Mouse (Mus musculus) olfactory bulb, adult 2 months (tissue): Measurements from ENCODE around the gene Nisch. TPM values are rescaled to one million over a fixed set of nuclear protein-coding genes. Genes with fewer than 3 reads are reported as not detected.

ENCODE experiments used
- H3K27ac ChIP-seq: fragments of 200-500 bp; 2 replicates; pipeline ENCODE4 v1.5.1; 2012; ENCODE audit warnings: low read depth, low read length; ENCODE audit not compliant: insufficient read depth
- H3K4me1 ChIP-seq: fragments of 200-500 bp; 2 replicates; pipeline ENCODE4 v1.6.1; 2012; ENCODE audit warnings: low read length; ENCODE audit not compliant: control insufficient read depth, insufficient read depth
- H3K4me3 ChIP-seq: fragments of 200-500 bp; 2 replicates; pipeline ENCODE4 v1.5.1; 2012; ENCODE audit warnings: mild to moderate bottlenecking, low read depth, low read length, moderate library complexity; ENCODE audit not compliant: insufficient read depth
- CTCF ChIP-seq: fragments of 200-500 bp; IDR thresholded peaks from 2 replicates; pipeline ENCODE4 v1.5.1; 2012; ENCODE audit warnings: low read depth, mild to moderate bottlenecking, low read length, moderate library complexity; ENCODE audit not compliant: insufficient read depth
- POLR2A ChIP-seq: fragments of 200-500 bp; IDR thresholded peaks from 2 replicates; pipeline ENCODE4 v1.6.1; 2012; ENCODE audit warnings: mild to moderate bottlenecking, low read depth, low read length, moderate library complexity; ENCODE audit not compliant: insufficient read depth
- WGBS: fragments of 180-500 bp; shearing (Covaris S2); methylation state at CpG from one replicate; pipeline ENCODE4 v1.1.7; 2018; 5-methylcytosine and 5-hydroxymethylcytosine counted together
- polyA plus RNA-seq: library from polyadenylated mRNA; stranded (reverse); fragments of >200 nt; gene quantifications from 2 replicates; pipeline ENCODE4 v1.2.4, GENCODE M21; 2012; ENCODE audit warnings: low replicate concordance; ENCODE audit not compliant: missing spikeins, insufficient read depth, insufficient read length

The Nisch gene
- polyA plus RNA-seq, 1 experiment = 606 TPM

DNA sequence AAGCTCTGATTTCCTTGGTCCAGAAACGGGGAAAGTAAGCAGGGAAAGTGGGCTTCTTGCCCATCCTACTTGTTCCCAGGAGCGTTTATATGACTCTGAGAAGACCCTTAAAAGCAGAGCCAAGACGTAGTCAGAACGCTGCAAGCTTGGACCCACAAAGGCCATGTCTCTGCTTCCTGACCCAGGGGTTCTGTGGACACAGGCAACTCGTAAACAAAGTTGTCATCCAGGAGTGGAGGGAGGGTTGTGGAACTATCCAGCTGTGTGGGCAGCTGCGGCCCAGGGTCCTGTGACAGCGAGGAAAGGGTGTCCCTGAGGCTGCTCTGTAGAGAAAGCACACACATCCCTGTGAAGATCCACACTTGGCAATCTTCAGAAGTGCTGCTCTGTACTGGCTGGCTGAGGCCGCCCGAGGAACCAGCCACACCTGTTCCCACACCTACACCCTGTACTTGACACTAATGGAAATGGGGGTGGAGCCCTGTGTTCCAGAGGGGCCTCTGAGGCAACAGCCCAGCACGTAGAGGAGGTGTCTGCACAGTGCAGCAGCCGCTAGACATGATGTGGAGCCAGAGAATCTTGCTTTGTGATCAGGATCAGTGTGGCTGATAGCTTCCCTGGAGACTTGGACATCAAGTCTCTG, 83.6 kb downstream of the Nisch start:
- TF ChIP-seq POLR2A = no peak
- TF ChIP-seq CTCF = no peak
- WGBS = 72% methylated on average over 11 of the region's 11 CpGs
- H3K27ac ChIP-seq = no peak overlapping the region
- H3K4me3 ChIP-seq = no peak overlapping the region
- H3K4me1 ChIP-seq = peaks cover 33% of the 10 kb centered on the region

DNA sequence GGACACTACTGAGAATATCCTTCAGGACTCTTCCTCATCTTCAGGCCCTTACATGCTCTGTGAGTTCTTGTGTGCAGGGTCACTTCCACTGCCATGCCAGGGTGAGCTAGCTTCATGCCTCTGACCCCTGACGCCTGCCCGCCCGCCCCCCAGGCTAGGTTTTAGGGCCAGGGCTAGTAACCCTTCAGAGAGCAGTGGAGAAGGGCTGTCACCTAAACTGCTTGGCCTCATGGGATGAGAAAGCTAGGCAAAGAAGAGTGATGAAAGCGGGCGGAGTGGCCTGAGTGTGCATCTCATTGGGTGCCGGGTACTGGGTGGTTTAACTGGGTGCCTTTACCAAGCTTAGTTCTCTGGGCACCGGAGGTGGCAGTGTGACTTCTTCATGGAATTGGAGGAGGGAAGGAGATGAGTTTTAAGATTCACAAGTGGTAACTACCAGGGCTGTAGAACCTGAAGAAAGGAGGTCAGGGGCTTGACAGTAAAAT, 84.2 kb downstream of the Nisch start:
- H3K4me3 ChIP-seq = no peak overlapping the region
- TF ChIP-seq CTCF (no peak), POLR2A (no peak)
- WGBS = 90% methylated on average over 7 of the region's 7 CpGs
- peaks cover 30% of the 10 kb centered on the region for H3K4me1 ChIP-seq
- no peak overlapping the region for H3K27ac ChIP-seq

DNA sequence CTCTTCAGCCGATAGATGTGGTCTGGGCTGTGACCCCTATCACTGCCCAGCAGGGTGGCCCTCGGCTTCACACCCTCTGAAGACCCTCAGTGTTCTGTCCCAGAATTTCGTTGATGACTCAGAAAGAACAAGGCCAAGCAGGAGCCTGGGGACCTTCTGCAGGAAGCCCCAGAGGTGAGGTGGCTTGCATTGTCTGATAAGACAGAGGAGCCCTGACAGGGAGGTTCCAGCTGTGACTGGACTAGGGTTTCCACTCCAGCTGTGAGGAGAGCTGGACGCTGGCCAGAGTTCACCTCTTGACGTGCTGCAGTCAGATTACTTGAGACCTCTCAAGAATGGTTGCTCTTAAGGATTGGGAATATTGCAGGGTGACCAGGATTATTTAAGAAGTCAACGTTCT, 84.7 kb downstream of the Nisch start:
- Histone ChIP-seq H3K4me3 (no peak overlapping the region), H3K27ac (no peak overlapping the region), H3K4me1 (peaks cover 32% of the 10 kb centered on the region)
- no peak for TF ChIP-seq POLR2A
- TF ChIP-seq CTCF = no peak
- 47% methylated on average over 6 of the region's 6 CpGs for WGBS

DNA sequence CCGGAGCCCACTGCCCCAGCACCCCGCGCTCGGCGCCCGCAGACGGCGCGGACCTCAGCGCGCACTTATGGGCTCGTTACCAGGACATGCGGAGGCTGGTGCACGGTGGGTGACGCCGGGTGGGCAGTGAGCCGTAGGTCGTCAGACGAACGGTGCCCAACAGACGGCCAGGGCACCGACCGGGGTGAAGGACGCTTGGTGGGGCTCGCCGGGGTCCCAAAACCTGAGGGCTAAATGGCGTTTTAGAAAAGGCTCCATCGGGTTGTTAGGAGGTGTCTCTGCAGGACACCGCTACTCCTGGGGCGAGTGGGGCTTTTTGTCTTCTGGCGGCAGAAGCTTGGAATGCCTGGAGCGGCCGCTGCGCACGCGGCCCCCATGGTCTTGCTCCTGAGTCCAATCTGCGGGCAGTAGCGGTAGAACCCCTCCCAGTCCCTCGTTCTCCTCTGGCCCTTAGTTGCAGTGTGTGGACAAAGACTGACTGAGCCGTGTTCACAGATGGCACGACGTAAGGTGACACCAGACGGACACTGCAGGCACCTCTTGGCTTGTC, 85.4 kb downstream of the Nisch start:
- no peak for TF ChIP-seq POLR2A
- no peak for TF ChIP-seq CTCF
- Histone ChIP-seq H3K4me3 (peak overlapping the region; percentile 51), H3K27ac (no peak overlapping the region), H3K4me1 (peaks cover 37% of the 10 kb centered on the region)
- 6% methylated on average over 43 of the region's 43 CpGs for WGBS

DNA sequence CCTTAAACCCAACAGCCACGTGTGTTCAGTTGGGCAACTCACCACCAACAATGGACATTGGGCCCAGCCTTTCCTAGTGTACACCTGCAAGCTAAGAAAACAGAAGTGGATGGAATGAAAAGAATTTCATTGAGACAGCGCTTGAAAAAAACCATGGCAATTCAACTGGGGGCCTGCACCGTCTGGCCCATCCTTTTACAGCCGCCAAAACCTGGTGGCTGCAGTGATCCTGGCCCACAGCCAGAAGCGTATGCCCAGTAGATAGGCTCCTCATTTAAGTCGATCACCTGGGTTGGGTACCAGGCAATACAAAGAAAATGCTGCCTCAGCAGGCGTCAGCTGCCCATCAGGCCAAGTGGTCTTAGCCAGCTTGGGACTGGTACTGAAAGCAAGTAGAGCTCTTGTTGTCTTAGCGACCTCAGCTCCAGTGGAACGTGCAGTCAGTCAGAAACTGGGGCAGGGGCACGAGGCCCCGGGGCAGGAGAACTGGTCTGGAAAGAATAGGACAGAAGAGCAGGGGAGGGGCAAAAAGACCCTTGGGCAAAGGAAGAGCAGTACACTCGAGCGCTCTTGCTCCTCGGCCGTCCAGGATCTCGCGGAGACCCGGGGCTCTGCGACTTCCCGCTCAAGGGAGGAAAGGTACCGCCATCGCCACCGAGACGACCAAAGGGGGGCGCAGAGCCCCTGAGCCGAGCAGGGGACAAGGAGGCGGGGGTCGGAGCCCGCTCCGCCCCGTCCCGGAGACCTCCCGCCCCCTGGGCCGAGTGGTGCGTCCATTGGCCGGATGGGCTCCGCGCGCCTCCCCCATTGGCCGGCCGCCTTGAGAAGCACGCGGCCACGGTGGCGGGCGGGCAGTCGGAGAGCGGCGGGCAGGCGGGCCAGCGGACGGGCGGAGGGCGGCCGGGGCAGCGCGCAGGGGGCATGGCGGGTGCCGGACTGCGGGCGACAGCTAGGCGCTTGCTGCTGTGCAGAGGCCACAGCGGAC, 86.2 kb downstream of the Nisch start, which contains the start of gene Nt5dc2:
Gene Nt5dc2, plus strand, starts transcription at position 818 of the 985 bp plus-strand sequence.
- TF ChIP-seq CTCF = no peak
- TF ChIP-seq POLR2A = no peak
- Histone ChIP-seq H3K4me1 (peaks cover 37% of the 10 kb centered on the region), H3K27ac (no peak within 1 kb of the TSS), H3K4me3 (peak within 1 kb of the TSS; percentile 51)
- 7% methylated on average over 63 of the region's 63 CpGs for WGBS

DNA sequence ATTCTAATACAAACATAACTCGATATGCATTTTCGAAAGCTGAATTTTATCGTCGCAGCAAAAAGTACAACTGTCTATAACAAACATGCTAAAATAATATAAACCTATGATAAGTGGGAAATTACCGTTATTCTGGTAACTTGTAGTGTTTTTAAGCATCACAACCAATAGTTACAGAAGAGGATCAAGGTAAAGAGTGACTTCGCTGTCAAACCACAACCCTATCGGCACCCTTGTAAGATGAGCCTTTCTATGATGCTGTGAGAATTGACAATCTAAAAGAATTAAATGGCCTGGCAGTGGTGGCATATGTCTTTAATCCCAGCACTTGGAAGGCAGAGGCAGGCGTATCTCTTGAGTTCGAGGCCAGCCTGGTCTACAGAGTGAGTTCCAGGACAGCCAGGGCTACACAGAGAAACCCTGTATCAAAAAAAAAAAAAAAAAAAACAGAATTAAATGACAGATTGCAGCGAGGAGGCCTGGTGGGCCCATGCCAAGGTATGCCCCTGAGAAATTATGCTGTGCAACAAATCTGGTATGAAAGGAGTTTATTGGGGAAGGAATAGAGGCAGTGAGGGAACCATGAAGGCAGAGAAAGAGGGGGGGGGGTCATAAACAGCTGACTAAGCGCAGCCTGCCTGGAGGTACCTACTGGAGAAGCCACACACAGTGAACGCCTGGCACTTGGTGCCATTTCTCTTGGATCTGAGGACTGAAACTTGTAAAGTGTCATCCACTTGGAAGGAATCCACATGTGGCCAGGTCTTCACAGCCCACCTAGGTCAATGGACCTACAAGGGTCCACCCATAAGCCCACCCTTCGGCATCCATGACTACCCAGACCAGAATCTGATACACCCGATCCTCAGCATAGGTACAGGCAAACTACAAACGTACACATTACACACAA, 87.2 kb downstream of the Nisch start:
- Histone ChIP-seq H3K27ac (no peak overlapping the region), H3K4me1 (peaks cover 37% of the 10 kb centered on the region), H3K4me3 (no peak overlapping the region; the same call in 1 of the 2 replicates)
- WGBS = 62% methylated on average over 15 of the region's 15 CpGs
- TF ChIP-seq POLR2A (no peak), CTCF (no peak)

DNA sequence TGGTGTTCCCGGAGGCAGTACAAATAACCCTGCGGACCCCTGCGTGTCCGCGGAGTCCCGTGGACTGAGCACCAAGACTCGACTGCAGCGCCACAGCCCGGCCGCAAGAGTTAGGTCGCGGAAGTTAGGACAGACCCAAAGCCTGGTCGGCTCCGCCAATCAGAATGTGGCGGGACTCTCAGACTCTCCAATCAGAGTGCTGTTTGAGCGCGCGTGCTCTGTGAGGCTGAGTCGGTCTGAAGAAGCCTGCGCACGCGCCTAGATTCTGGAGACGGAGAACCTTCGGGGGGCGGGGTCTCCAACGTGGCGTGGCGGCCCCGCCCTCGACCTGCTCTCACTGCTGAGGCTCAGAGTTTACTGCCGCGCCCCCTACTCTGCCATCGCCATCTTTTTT, 87.9 kb downstream of the Nisch start, which contains the start of gene Smim4:
Gene Smim4, minus strand, starts transcription at position 131 of the 394 bp plus-strand sequence.
- under 1% methylated on average over 33 of the region's 33 CpGs for WGBS
- Histone ChIP-seq H3K27ac (peak within 1 kb of the TSS; percentile 27), H3K4me3 (peak within 1 kb of the TSS; percentile 67), H3K4me1 (peaks cover 30% of the 10 kb centered on the region)
- TF ChIP-seq POLR2A = peak; percentile 84
- TF ChIP-seq CTCF = peak; percentile 44; the same call in 1 of the 2 replicates

DNA sequence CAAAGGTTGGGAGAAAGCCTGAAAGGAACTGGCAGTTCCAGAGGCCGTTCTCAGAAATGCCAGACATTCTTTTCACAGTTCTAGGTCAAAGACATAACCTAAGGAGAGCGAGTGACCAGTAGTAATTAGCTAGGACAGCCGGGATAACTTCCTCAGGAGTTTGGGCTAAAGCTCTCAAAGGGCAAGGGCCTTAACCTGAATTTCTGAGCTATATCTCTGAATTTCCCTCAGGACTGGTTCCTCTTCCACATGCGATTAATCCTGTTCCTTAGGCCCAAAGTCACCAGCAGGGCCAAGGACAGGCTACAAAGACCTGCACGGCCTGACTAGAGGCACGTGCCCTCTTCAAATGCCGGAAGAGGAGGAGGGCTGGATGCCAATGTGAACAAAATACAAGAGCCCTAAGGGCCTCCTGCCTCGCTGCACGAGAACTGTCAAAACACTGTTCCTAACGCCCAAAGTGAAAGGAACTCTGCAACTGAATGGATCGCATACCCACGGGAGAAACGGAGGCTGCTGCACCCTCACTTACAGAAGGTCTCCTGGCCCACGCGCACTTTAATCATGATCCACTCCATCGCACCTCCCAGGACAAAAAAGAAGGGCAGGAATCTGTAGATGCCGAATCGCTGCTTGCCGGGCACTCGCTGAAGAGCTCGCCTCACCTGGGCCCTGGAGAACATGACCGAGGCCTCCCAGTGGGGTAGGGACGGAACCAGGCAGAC, 88.5 kb downstream of the Nisch start:
- under 1% methylated on average over 23 of the region's 23 CpGs for WGBS
- H3K27ac ChIP-seq = peak overlapping the region; percentile 27
- peaks cover 25% of the 10 kb centered on the region for H3K4me1 ChIP-seq
- H3K4me3 ChIP-seq = peak overlapping the region; percentile 67
- TF ChIP-seq POLR2A (no peak), CTCF (no peak; the same call in 1 of the 2 replicates)
